Mouse (Mus musculus) T-helper 2 cell (primary cell): ENCODE results near the gene Xpo6.

ENCODE experiments used
- in situ Hi-C: fragments of 300-600 bp; cut with MboI, MseI; formaldehyde crosslinking; loops from one replicate; pipeline ENCODE4 v1.15.1; 2025; ENCODE audit warnings: high pct_unique_total_duplicates

Gene Xpo6

DNA sequence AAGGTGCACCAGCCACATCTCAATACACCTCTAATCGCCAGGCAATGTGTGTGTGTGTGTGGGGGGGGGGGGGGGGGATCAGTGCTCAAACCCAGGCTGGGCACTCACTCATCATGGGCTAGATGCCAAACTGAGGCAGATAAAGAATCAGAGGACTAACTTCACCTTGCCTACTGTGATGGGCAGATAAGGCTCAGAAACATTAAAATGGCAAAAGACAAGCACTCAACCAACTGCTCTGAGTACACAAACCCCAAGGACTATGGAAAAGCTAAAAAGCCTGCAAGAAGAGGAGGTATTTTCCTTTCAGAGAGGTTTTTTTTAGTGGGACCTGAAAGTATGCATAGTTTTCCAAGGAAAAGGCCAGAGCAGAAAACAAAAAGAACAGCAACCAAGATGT is 1.4 kb downstream of the Xpo6 start:
- in situ Hi-C loops = loop anchor here (25.0 kb wide), 1 partner anchor 813 kb away; the partner anchor contains the start of genes Gm42742, Mvp, Pagr1a and Pagr1b

DNA sequence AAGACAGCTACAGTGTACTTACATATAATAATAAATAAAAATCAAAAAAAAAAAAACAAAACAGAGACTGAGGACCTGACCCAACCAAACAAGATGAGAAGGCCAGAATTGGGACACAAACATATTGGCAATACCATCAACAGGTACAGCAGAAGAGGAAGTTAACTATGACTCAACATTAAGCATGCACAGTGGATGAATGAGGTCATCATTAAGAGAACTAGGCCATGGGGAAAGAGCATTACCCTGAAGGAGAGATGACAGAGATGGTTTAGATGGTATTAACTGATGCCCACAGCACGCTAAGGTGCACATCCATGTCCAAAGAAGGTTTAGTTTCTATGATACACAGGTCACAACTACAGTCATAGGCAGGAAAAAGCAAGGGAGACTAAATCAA is 6.1 kb downstream of the Xpo6 start:
- in situ Hi-C loops = loop anchor here (25.0 kb wide), 1 partner anchor 818 kb away; the partner anchor contains the start of genes Gm42742, Mvp, Pagr1a and Pagr1b

DNA sequence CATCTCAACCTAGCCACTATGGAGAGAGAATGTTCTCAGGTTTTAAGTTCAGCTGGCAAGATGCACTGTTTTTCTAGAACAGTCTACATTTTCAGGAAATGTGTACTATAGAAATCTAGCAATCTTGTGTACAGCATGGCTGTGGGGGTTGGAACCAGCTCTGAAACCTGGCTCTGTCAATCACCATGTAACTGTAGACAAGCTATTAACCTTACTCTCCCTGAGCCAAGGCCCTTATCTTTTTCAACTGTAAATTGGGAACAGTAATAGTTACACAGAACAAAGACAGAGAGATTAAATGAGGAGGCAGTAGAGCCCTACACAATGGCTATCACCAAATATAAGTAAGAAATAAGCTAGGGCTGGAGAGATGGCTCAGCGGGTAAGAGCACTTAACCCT is 8.8 kb downstream of the Xpo6 start:
- in situ Hi-C loops = loop anchor here (25.0 kb wide), 1 partner anchor 821 kb away; the partner anchor contains the start of genes Gm42742, Mvp, Pagr1a and Pagr1b

DNA sequence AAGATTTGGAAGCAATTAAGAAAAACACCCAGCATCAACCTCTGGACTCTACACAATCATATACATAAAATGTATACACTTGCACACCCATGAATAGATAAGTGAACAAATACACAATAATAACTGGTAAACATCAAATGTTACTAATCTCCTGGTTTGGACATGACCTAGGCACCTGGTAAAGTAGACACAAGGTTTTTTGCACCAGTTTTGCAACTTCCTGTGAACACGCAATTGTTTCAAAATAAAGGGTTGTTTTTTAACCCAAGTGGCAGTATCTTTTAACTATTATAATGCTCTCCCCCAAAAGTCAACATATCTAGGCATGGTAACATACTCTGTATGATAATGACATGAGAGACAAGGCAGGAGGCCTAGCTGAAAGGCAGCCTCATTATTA is 10.8 kb downstream of the Xpo6 start:
- in situ Hi-C loops = loop anchor here (25.0 kb wide), 1 partner anchor 823 kb away; the partner anchor contains the start of genes Gm42742, Mvp, Pagr1a and Pagr1b

DNA sequence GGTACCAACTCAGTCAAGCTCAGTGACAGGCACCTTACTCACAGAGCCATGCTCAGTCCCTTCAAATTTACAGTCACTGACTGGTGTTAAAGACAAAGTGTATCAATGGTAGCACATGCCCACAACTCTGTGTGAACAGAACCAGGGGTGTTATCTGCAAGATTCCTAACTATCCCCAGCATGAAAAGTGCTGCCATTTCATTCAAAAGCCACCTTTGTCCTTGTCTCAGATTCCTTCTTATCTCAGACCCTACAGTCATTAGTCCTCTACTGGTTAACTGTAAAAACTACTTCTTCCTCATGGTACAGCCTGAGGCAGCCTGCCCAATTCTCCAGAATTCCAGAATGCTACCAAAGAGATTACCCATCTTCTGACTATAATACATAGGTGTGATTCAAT is 14.3 kb downstream of the Xpo6 start:
- in situ Hi-C loops = loop anchor here (25.0 kb wide), 1 partner anchor 826 kb away; the partner anchor contains the start of genes Gm42742, Mvp, Pagr1a and Pagr1b

DNA sequence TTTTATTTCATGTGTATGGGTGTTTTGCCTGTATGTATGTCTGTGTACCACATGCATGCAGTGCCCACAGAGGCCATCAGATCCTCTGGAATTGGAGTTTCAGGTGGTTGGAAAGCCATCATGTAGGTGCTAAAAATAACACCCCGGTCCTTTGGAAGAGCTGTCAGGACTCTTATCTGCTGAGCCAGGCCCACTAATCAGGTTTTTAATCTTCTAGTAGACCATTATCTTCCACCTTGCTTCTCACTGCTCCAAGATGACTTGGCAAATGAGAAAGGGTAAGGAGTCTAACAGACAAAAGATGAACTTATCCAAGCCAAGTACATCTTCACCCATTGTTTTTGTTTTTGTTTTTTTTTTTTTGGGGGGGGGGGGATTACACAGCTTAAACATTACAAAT is 16.7 kb downstream of the Xpo6 start:
- in situ Hi-C loops = loop anchor here (25.0 kb wide), 1 partner anchor 829 kb away; the partner anchor contains the start of genes Gm42742, Mvp, Pagr1a and Pagr1b

- in situ Hi-C loops = loop anchor here (25.0 kb wide), 1 partner anchor 831 kb away; the partner anchor contains the start of genes Gm42742, Mvp, Pagr1a and Pagr1b
Measured at GRCm38 (mm10) chr7:126181487-126181886, 18.8 kb downstream of the Xpo6 start.

DNA sequence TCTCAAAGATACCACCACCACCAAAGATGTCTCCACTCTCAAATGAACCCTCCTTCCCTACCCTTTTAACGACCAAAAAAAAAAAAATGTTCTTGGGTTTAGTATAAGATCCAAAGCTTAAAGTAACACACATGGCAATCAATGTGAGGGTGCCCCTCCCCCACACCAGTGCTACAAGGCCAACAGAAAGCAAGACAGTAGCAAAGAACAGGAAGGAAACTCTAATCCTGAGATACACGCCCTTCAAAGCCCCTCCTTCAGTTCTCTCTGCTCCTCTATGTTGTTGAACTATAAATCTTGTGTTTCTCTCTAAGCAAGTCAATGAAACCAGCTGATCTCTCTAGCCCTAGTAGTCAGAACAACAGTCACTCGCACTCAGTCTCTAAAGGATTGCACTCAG is 19.3 kb downstream of the Xpo6 start:
- in situ Hi-C loops = loop anchor here (25.0 kb wide), 1 partner anchor 831 kb away; the partner anchor contains the start of genes Gm42742, Mvp, Pagr1a and Pagr1b

DNA sequence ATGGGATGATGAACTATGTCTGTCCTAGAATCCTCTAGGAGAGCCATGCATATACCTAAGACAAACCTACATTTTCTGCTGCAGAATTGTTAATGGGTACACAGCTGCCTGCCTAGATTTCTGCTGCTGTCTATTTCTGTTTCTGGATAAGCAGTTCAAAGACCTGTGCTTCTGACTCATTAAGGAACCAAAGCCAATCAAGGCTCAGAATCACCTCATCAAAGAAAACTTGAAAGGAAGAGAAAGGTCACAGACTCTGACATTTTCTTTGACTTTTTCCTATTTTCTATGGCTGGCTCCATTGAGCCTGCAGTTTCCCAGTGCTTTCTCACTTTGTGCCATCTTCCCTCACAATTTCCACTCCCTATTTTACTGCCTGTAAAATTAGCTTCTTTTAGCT is 21.5 kb downstream of the Xpo6 start:
- in situ Hi-C loops = loop anchor here (25.0 kb wide), 1 partner anchor 833 kb away; the partner anchor contains the start of genes Gm42742, Mvp, Pagr1a and Pagr1b

- in situ Hi-C loops = loop anchor here (25.0 kb wide), 1 partner anchor 836 kb away; the partner anchor contains the start of genes Gm42742, Mvp, Pagr1a and Pagr1b
Measured at GRCm38 (mm10) chr7:126175999-126176398, 24.3 kb downstream of the Xpo6 start.

DNA sequence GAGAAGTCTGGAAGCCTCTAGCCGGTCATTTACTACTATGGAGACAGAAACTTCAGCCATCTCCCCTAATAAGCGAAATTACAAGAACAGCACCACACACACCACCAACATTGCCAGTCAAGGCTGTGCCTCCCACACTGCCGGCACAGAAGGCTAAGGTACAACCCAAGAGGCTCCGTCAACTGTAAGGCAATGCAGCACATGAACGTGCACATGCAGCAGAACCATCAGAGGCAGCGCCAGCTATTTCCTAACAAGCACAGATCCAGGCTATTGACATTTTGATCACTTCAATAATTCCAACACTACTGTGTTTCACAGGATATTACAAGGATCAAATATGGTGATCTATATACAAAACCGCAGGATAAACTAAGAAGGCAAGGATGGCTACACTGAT is 24.8 kb downstream of the Xpo6 start:
- in situ Hi-C loops = loop anchor here (25.0 kb wide), 1 partner anchor 837 kb away; the partner anchor contains the start of genes Gm42742, Mvp, Pagr1a and Pagr1b

GRCm38 (mm10) chr7:126174863-126175262 is 25.4 kb downstream of the Xpo6 start:
- in situ Hi-C loops = loop anchor here (25.0 kb wide), 1 partner anchor 837 kb away; the partner anchor contains the start of genes Gm42742, Mvp, Pagr1a and Pagr1b

DNA sequence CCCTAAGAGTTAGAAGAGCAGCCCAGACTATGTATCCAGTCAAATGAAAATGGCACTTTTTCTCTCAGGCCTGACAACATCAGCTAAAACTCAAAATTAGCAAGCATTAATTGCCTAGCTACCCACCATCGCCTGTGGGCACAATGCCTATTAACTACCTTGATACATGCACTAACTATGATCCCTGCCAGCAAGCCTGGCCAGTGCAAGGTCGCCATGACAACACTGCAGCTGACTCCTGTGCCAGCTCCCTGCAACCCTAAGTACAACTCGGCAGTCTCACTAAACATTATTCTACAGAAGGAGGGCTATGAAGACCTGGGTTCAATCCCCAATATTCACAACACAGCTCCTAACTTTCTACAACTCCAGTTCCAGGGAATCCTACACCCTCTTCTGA is 28.3 kb downstream of the Xpo6 start:
- in situ Hi-C loops = no loop called here

GRCm38 (mm10) chr7:126168584-126168983 is 31.7 kb downstream of the Xpo6 start:
- in situ Hi-C loops = no loop called here

DNA sequence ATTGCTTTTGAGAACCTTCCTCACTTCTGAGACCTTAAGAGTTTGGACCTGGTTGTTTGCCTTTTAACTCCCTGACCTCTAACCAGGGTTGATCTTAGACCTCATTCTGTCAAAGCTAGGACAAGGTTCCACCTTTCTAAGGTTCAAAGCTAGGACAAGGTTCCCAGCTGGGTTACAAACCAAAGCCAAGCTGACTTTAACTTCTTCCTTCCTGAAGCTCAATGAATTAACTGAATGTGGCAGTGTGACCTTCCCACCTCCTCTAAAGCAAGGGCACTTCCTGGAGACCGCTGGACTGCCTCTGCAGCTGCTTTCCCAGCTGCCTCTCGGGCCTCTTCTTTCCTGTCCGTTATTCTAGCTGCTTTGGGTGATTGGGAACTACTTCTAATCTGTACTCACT is 32.9 kb downstream of the Xpo6 start:
- in situ Hi-C loops = no loop called here

DNA sequence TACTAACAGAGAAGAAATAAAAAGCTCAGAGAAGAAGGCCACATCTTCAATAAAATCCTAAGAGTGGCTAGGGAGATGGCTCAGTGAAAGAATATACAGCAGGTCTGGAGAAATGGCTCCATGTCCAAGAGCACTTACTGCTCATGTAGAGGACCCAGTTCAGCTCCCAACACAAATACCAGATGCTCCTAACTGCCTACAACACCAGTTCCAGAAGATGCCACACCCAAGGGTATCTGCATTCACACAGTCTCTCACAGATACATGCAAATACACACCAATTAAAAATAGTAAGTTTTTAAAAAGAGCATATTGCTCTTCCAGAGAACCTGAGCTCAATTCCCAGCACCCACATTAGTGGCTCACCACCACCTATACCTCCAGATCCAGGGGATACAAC is 33.7 kb downstream of the Xpo6 start:
- in situ Hi-C loops = no loop called here

DNA sequence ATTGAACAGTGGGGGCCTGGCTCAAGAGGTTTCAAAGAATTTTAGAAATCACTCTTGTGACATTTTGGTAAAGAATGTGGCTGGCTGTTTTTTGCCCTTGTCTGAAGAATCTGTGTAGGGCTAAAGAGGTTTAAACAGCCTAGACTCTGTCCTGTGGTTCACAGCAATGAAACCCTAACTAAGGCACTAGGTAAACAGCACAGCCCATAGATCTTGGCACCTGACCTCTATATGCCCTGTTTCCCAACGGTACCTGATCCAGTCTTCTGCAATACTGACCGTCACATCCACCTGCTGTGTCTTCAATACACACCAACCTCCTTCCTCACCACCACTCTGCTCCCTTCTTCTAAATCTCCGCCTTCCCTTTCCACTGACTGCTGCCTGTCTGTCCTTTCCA is 42.1 kb downstream of the Xpo6 start:
- in situ Hi-C loops = no loop called here

- in situ Hi-C loops = no loop called here
Measured at GRCm38 (mm10) chr7:126155746-126156145, 44.6 kb downstream of the Xpo6 start.

DNA sequence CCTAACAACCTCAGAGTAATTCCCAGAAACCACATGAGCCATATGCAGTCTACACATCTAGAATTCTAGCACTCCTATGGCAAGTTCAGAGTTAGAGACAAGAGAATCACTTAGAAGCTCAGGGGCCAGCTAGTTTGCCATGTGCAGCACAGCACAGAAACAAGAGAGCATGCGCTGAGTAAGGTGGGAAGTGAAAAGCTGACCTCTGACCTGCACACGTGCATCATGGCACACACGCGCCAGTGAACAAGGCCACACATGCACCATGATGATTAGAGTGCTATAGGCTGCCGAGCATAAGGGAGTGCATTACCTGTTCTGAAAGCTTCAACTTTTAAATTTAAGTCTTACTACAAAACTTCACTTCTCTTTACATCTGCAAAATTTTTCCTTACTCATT is 45.6 kb downstream of the Xpo6 start:
- in situ Hi-C loops = no loop called here

DNA sequence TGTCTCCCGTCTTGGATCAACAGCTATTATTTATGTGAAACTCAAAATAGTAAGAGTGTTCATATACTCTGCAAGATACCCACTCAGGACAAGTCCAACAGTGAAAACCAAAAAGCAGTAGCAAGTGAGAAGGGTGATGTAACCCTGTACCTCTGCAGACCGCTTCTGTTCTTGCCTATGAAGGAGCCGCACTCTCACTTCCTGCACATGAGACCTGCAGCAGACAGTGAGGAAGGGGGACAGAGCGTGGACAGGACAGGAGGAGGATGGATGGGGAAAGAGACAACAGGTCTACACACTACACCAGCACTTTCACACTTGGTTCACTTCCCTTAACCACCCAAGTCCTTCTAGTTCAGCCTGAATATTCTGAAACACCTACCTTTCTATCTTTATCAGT is 48.0 kb downstream of the Xpo6 start:
- in situ Hi-C loops = no loop called here

GRCm38 (mm10) chr7:126146156-126146555 is 54.1 kb downstream of the Xpo6 start:
- in situ Hi-C loops = no loop called here

- in situ Hi-C loops = no loop called here
Measured at GRCm38 (mm10) chr7:126144364-126144763, 55.9 kb downstream of the Xpo6 start.

DNA sequence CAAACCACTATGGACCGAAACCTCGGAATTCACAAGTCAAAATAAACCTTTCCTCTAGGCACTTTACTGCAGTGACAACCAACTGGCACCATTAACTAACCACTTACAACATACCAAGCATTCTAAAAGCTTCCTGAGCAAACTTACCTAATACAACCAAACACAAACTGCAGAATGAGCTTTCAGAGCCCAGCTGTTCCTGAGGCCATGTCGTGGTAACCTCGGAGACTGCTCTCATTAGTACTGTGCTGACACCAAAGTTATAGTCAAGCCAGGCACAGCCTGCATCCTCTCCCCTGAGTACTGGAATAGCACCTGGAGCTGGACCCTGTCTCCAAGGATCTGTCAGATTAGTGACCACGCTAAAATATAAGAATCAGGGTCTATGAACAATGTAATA is 62.5 kb downstream of the Xpo6 start:
- in situ Hi-C loops = no loop called here
